Mouse (Mus musculus): Measurements from ENCODE around the gene Hap1. TPM values are rescaled to one million over a fixed set of nuclear protein-coding genes. Genes with fewer than 3 reads are reported as not detected.
"Not testable (repeated sequence)": the region's sequence is repeated elsewhere in the genome, so short reads cannot be mapped to it uniquely, and the experiment has no call there.

The Hap1 gene
- polyA plus RNA-seq, 1 experiment from 2014 or later: 1.3 TPM

- Histone ChIP-seq H3K27me3 (ENCODE audit: low read depth, poor library complexity, severe bottlenecking) (no peaks in the 10 kb centered on the region), H3K4me1 (peaks cover 14% of the 10 kb centered on the region), H3K4me3 (no peak overlapping the region), H3K27ac (no peak overlapping the region), H3K9me3 (replicated peaks) (no peaks in the 10 kb centered on the region), H3K36me3 (peaks cover under 1% of the 10 kb centered on the region)
- DNase-seq (ENCODE audit: low spot score): no peak
- WGBS: 84% methylated on average over 6 of the region's 6 CpGs
These were observed 28.2 kb downstream of the Hap1 start for GRCm38 (mm10) chr11:100327761-100328160.

- H3K27me3 ChIP-seq (ENCODE audit: low read depth, poor library complexity, severe bottlenecking): no peaks in the 10 kb centered on the region
- no peaks in the 10 kb centered on the region for H3K9me3 ChIP-seq (replicated peaks)
- peaks cover 5% of the 10 kb centered on the region for H3K36me3 ChIP-seq
- 81% methylated on average over 11 of the region's 11 CpGs for WGBS
- H3K4me3 ChIP-seq: no peak overlapping the region
- H3K27ac ChIP-seq: no peak overlapping the region
- H3K4me1 ChIP-seq: peaks cover 9% of the 10 kb centered on the region
- DNase-seq (ENCODE audit: low spot score): no peak
These were observed 28.6 kb downstream of the Hap1 start for GRCm38 (mm10) chr11:100327316-100327715.

- no peak overlapping the region for H3K27ac ChIP-seq
- peaks cover 24% of the 10 kb centered on the region for H3K36me3 ChIP-seq
- H3K4me3 ChIP-seq: no peak overlapping the region
- H3K4me1 ChIP-seq: peaks cover 6% of the 10 kb centered on the region; the same call in 1 of the 2 replicates
- 89% methylated on average over 11 of the region's 11 CpGs for WGBS
- no peak for DNase-seq (ENCODE audit: low spot score)
- no peaks in the 10 kb centered on the region for H3K27me3 ChIP-seq (ENCODE audit: low read depth, poor library complexity, severe bottlenecking)
- H3K9me3 ChIP-seq (replicated peaks): no peaks in the 10 kb centered on the region
These were observed 30.8 kb downstream of the Hap1 start for GRCm38 (mm10) chr11:100325062-100325629.

GRCm38 (mm10) chr11:100323578-100323977, 32.4 kb downstream of the Hap1 start:
- peak; percentile 49 for DNase-seq (ENCODE audit: low spot score)
- WGBS: 14% methylated on average over 3 of the region's 3 CpGs
- peaks cover 24% of the 10 kb centered on the region for H3K36me3 ChIP-seq
- H3K4me3 ChIP-seq: no peak overlapping the region
- no peaks in the 10 kb centered on the region for H3K27me3 ChIP-seq (ENCODE audit: low read depth, poor library complexity, severe bottlenecking)
- peaks cover 8% of the 10 kb centered on the region; the same call in 1 of the 2 replicates for H3K4me1 ChIP-seq
- no peaks in the 10 kb centered on the region for H3K9me3 ChIP-seq (replicated peaks)
- H3K27ac ChIP-seq: no peak overlapping the region

- no peaks in the 10 kb centered on the region for H3K27me3 ChIP-seq (ENCODE audit: low read depth, poor library complexity, severe bottlenecking)
- no peak for DNase-seq (ENCODE audit: low spot score)
- H3K4me3 ChIP-seq: no peak overlapping the region
- H3K27ac ChIP-seq: no peak overlapping the region
- H3K36me3 ChIP-seq: peaks cover 24% of the 10 kb centered on the region
- 66% methylated on average over 3 of the region's 3 CpGs for WGBS
- H3K4me1 ChIP-seq: peaks cover 8% of the 10 kb centered on the region; the same call in 1 of the 2 replicates
- no peaks in the 10 kb centered on the region for H3K9me3 ChIP-seq (replicated peaks)
These were observed 33.2 kb downstream of the Hap1 start for GRCm38 (mm10) chr11:100322591-100323258.

DNA sequence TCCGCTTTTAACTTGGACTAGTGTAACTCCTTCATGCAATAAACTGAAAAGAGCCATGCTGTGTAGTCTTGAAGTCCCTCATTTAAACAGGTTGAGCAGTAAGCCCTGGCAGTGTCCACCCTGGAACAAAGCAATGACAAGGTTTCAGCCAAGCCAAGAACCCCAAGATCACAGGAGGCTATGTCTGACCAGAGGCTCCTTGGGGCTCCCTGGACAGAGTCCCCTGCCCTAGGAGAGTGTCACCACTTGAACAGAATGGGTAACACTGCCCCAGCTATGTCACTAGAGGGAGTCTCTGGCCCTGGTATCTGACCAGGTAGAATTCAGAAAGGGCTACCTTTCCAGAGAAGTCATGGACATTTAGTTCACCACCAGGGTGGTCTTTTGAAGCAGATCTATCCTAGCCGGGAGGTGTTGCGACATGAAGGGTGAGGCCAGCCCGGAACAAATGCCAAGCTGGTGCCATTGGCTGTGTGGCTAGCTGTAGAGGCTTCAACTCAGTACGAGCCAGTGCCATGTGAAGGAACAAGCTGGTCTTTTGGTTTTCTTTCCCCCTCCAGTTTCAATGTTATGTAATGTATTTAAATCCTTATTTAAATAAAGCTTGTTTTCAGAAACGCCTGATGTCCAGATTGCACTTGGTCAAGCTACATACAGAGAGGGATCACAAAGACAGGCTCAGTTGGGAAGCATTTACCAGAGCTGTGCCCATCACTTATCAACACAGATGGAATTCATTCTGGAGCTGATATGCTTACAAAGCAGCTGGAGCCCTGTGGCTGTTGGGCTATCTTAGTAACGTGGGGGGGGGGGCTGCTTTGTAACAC, 34.2 kb downstream of the Hap1 start:
- H3K4me1 ChIP-seq; H3K9me3 ChIP-seq (replicated peaks); H3K27ac ChIP-seq; H3K27me3 ChIP-seq (ENCODE audit: low read depth, poor library complexity, severe bottlenecking); H3K4me3 ChIP-seq; DNase-seq (ENCODE audit: low spot score): not testable (repeated sequence)
- WGBS: 87% methylated on average over 7 of the region's 7 CpGs
- peaks cover 24% of the 10 kb centered on the region for H3K36me3 ChIP-seq

- not testable (repeated sequence) for DNase-seq (ENCODE audit: low spot score); H3K27me3 ChIP-seq (ENCODE audit: low read depth, poor library complexity, severe bottlenecking); H3K9me3 ChIP-seq (replicated peaks); H3K4me1 ChIP-seq
- H3K4me3 ChIP-seq: peak overlapping the region; percentile 95
- 22% methylated on average over 11 of the region's 11 CpGs for WGBS
- peaks cover 24% of the 10 kb centered on the region for H3K36me3 ChIP-seq
- H3K27ac ChIP-seq: peak overlapping the region; percentile 99
These were observed 35.1 kb downstream of the Hap1 start for GRCm38 (mm10) chr11:100320701-100321410.

DNA sequence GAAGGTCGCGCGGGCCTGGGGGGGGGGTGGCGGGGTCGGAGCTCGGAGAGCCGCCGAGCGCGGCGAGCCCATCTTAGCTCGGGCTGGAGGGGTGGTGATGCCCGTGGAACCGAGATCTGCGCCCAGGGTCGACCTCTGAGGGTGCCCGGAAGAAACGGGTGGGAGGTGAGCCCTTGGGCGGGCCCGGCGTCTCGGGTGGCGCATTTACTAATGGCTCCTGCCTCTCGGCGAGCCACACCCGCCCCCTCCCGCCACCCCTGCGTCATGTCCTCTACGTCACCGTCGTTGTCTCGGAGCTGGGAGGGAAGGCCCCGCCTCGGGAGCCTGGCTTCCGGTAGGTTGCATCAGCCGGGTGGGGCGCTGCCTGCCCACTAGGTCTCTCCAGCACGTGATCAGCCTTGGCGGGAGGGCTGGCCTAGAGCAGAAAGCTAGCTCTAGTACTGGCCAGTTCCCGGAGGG, 35.7 kb downstream of the Hap1 start:
- peaks cover 8% of the 10 kb centered on the region; the same call in 1 of the 2 replicates for H3K4me1 ChIP-seq
- H3K27ac ChIP-seq: peak overlapping the region; percentile 99
- DNase-seq (ENCODE audit: low spot score): peak; percentile 99
- no peaks in the 10 kb centered on the region for H3K27me3 ChIP-seq (ENCODE audit: low read depth, poor library complexity, severe bottlenecking)
- H3K9me3 ChIP-seq (replicated peaks): no peaks in the 10 kb centered on the region
- peaks cover 24% of the 10 kb centered on the region for H3K36me3 ChIP-seq
- H3K4me3 ChIP-seq: peak overlapping the region; percentile 95
- WGBS: 0% methylated on average over 40 of the region's 40 CpGs

DNA sequence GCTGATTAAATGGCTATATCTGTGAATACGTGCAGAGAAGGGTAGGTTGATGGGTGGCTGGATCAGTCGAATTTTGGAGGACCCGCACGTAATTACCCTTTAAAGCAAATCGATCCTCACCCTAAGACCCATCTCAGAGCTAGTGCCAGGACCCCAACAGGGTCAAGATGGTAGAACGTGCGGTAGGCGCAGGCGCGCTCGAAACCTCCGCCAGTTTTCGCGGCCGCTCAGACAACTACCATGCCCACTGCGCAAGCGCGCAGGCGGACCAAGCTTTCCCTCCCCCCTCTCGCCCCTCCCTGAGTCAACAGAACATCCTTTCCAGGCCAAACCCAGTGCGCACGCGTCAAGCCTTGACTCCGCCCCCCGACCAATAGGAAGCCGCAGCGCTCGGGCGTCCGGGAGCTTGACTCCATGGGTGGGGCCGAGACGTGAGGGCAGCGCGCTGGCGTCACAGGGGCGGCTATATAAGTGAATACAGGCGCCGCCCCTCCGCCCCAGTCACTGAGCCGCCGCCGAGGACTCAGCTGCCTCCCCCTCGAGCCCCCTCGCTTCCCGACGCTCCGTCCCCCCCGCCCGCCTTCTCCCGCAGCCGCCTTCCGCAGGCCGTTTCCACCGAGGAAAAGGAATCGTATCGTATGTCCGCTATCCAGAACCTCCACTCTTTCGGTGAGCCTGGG, 36.3 kb downstream of the Hap1 start, which contains the start of gene Eif1:
Gene Eif1, plus strand, starts transcription at position 394 of the 680 bp plus-strand sequence.
- H3K27ac ChIP-seq: peak within 1 kb of the TSS; percentile 99
- under 1% methylated on average over 57 of the region's 58 CpGs for WGBS
- H3K36me3 ChIP-seq: peaks cover 24% of the 10 kb centered on the region
- peak; percentile 100 for DNase-seq (ENCODE audit: low spot score)
- H3K4me3 ChIP-seq: peak within 1 kb of the TSS; percentile 95
- no peaks in the 10 kb centered on the region for H3K9me3 ChIP-seq (replicated peaks)
- no peaks in the 10 kb centered on the region for H3K27me3 ChIP-seq (ENCODE audit: low read depth, poor library complexity, severe bottlenecking)
- H3K4me1 ChIP-seq: peaks cover 8% of the 10 kb centered on the region; the same call in 1 of the 2 replicates

DNA sequence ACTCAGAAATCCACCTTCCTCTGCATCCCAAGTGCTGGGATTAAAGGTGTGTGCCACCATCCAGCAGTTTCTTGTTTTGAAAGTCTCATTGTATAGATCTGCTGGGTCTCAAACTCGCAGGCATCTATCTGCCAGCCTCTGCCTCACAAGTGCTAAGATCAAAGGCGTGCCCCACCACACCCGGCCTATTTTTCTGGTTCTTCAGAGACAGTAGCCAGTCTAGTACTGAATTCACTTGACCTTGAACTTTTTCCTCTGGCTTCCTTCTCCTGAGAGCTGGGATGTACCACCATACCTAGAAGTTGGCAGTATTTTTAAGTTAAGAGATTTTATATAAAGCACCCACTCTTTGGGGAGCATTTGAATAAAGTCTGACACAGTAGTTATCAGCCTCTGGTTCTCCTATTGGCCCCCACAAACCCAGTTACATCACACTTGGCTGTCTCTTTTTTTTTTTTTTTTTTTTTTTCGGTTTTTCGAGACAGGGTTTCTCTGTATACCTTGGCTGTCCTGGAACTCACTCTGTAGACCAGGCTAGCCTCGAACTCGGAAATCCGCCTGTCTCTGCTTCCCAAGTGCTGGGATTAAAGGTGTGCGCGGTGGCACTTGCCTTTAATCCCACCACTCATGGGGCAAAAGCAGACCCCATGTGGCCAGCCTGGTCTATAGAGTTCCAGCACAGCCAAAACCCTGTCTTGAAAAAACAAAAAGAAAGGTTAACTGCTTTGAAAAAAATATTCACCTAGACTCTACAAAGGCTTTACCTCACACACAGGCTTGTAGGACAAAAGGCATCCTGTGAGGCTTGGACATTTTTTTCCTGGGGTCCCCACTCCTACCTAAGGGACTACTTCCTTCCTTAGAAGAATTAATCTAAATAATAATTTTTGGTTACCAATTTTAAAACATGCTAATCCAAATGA, 37.1 kb downstream of the Hap1 start:
- H3K36me3 ChIP-seq: peaks cover 24% of the 10 kb centered on the region
- peak overlapping the region; percentile 99 for H3K27ac ChIP-seq
- H3K4me3 ChIP-seq: peak overlapping the region; percentile 95
- no peak for DNase-seq (ENCODE audit: low spot score)
- peaks cover 8% of the 10 kb centered on the region; the same call in 1 of the 2 replicates for H3K4me1 ChIP-seq
- H3K27me3 ChIP-seq (ENCODE audit: low read depth, poor library complexity, severe bottlenecking): no peaks in the 10 kb centered on the region
- H3K9me3 ChIP-seq (replicated peaks): no peaks in the 10 kb centered on the region
- 85% methylated on average over 10 of the region's 10 CpGs for WGBS

GRCm38 (mm10) chr11:100317826-100318380, 38.0 kb downstream of the Hap1 start:
- Histone ChIP-seq H3K36me3 (peaks cover 24% of the 10 kb centered on the region), H3K27me3 (ENCODE audit: low read depth, poor library complexity, severe bottlenecking) (no peaks in the 10 kb centered on the region), H3K27ac (no peak overlapping the region), H3K4me3 (no peak overlapping the region), H3K9me3 (replicated peaks) (no peaks in the 10 kb centered on the region), H3K4me1 (peaks cover 8% of the 10 kb centered on the region; the same call in 1 of the 2 replicates)
- no peak for DNase-seq (ENCODE audit: low spot score)
- 49% methylated on average over 6 of the region's 6 CpGs for WGBS

All from limb, embryonic 10.5 days (tissue).